16 mouse cellular contexts compared by ENCODE assay signal in the genomic region with DNA sequence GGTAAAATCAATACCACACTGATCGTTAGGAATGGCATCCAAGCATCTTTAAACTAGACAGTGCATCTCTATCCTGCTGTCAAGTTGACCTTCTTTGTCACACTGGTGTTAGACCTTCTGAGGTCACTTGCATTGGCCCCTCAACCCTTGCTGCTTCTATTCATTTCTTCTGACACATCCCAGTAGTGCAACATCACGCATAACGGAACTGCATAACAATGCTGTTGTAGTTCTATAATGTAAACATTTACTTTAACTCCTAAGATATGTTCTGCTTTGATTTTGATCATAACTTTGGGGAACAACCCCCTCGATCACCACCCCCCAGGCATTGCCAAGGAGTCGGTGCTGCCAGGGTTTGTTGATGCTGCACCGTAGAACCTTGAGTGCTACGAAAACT.
"Had no signal": no experiment of that assay in that cellular context is flagged by ENCODE, and none has a peak within 500 bp of the region (broad histone marks: within the 10 kb centered on the region; RNA-seq: fewer than 3 reads in every experiment).

No protein-coding gene starts in this region.

- H3K4me3 ChIP-seq: midbrain, embryonic 10.5 days; midbrain, embryonic 12.5 days; myocyte; neural tube, embryonic 13.5 days; neural tube, embryonic 15.5 days had no signal

- H3K27me3 ChIP-seq: midbrain, embryonic 12.5 days; neural tube, embryonic 13.5 days; neural tube, embryonic 15.5 days had no signal

- H3K4me1 ChIP-seq: midbrain, embryonic 12.5 days had no signal

- H3K9ac ChIP-seq: midbrain, embryonic 12.5 days; neural tube, embryonic 13.5 days; neural tube, embryonic 15.5 days had no signal

- ATAC-seq: midbrain, embryonic 16.5 days had no signal

- H3K9me3 ChIP-seq: midbrain, embryonic 10.5 days; midbrain, embryonic 12.5 days; neural tube, embryonic 13.5 days; neural tube, embryonic 15.5 days had no signal

- DNase-seq: lung, adult 18-20 months; midbrain, embryonic 14.5 days; retina, postnatal 1 day; right cerebral cortex, adult 18-20 months; right cerebral cortex, postnatal 25 days; right cerebral cortex, postnatal 4 days; spleen, adult 18-20 months; thymus, adult 18-20 months; thymus, postnatal 14 days; thymus, postnatal 36 days had no signal

- H3K4me2 ChIP-seq: midbrain, embryonic 12.5 days; neural tube, embryonic 13.5 days; neural tube, embryonic 15.5 days had no signal

- H3K27ac ChIP-seq: midbrain, embryonic 10.5 days; midbrain, embryonic 12.5 days had no signal
